Mouse (Mus musculus) ES-E14 (cell line): ENCODE measurements at regions not wholly inside any gene's neighbourhood (a gene's known extent, or its start where the extent isn't known, plus 50 kb on each side); places are given as distances from the start of the nearest gene placed in this dataset.
A peak's percentile ranks its signal among the peaks of the same experiment; 100 is the strongest.

ENCODE experiments used
- DNase-seq: peaks from one replicate; pipeline ENCODE4 v3.0.0-alpha.2; 2013; ENCODE audit warnings: low read depth, low spot score
- H3K27ac ChIP-seq: 2 replicates; pipeline ENCODE4 v1.5.1; 2012; ENCODE audit warnings: low read depth, mild to moderate bottlenecking, low read length, moderate library complexity, mixed read lengths; ENCODE audit not compliant: poor library complexity, insufficient read depth, severe bottlenecking
- H3K36me3 ChIP-seq: 2 replicates; pipeline ENCODE4 v1.6.1; 2012; ENCODE audit warnings: mild to moderate bottlenecking, low read length, moderate library complexity, mixed read lengths; ENCODE audit not compliant: control insufficient read depth, poor library complexity, insufficient read depth, severe bottlenecking
- H3K4me1 ChIP-seq, 2 experiments: fragments of 150-350 bp in 1 of 2; sonication (generic) in 1 of 2; 2 replicates each; pipeline ENCODE4 v1.6.1; 2012; ENCODE audit warnings: low read length in 2 of 2, mild to moderate bottlenecking in 1 of 2, mixed read lengths in 1 of 2; ENCODE audit not compliant: control insufficient read depth in 2 of 2, insufficient read depth in 2 of 2, poor library complexity in 1 of 2
- H3K4me3 ChIP-seq, 2 experiments: fragments of 150-350 bp in 1 of 2; sonication (generic) in 1 of 2; 2 replicates each; pipeline ENCODE4 v1.5.1; 2012; ENCODE audit warnings: low read length in 2 of 2, low read depth in 1 of 2, mild to moderate bottlenecking in 1 of 2, mixed read lengths in 1 of 2; ENCODE audit not compliant: insufficient read depth in 1 of 2, poor library complexity in 1 of 2, severe bottlenecking in 1 of 2
- H3K9ac ChIP-seq: 2 replicates; pipeline ENCODE4 v1.6.1; 2012; ENCODE audit warnings: low read depth, mild to moderate bottlenecking, low read length, mixed read lengths; ENCODE audit not compliant: poor library complexity, insufficient read depth, severe bottlenecking
- H3K9me3 ChIP-seq: fragments of 150-350 bp; sonication (generic); 2 replicates; pipeline ENCODE4 v1.6.1; 2012; ENCODE audit warnings: low read depth, mild to moderate bottlenecking, low read length; ENCODE audit not compliant: control insufficient read depth, insufficient read depth
- CHD2 ChIP-seq: IDR thresholded peaks from 2 replicates; pipeline ENCODE4 v1.6.1; 2014; ENCODE audit warnings: mild to moderate bottlenecking, low read depth, low read length, inconsistent platforms
- HCFC1 ChIP-seq: IDR thresholded peaks from 2 replicates; pipeline ENCODE4 v1.6.1; 2012; ENCODE audit warnings: low read length, inconsistent platforms, borderline replicate concordance; ENCODE audit not compliant: insufficient read depth
- MAFK ChIP-seq: IDR thresholded peaks from 2 replicates; pipeline ENCODE4 v1.6.1; 2014; ENCODE audit warnings: mild to moderate bottlenecking, low read depth, low read length, inconsistent platforms; ENCODE audit not compliant: insufficient read depth
- ZC3H11A ChIP-seq: IDR thresholded peaks from 2 replicates; pipeline ENCODE4 v1.6.1; 2012; ENCODE audit warnings: low read depth, mild to moderate bottlenecking, inconsistent platforms, low read length, borderline replicate concordance
- ZNF384 ChIP-seq: IDR thresholded peaks from 2 replicates; pipeline ENCODE4 v1.6.1; 2012; ENCODE audit warnings: low read depth, low read length, inconsistent platforms
- in situ Hi-C, 2 experiments: fragments of 600-800 bp; cut with MboI; formaldehyde crosslinking; loops; one replicate each; pipeline ENCODE4 v1.15.1; 2025; ENCODE audit warnings: low sequenced_read_pairs in 2 of 2, inconsistent platforms in 1 of 2; ENCODE audit not compliant: unreplicated experiment in 2 of 2

DNA sequence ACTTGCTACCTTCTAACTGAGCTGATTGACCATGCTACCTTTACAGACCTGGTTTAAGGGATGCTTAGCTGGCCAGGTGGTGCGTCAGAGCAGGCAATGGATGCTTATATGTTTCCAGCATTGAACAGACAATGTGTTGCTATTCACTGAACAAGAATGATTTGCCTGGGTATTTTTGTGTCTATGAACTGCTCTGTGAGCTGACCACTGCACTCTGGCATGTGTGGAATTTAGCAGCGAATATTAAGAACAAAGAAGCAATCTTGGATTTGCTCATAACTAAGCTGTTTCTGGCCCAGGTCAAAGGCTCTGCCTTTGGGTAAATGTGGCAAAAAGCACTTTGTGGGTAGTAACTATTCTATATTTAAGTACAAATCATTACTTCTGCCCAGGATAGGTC is 58.3 kb upstream of the Ccdc39 start:
- no peak for TF ChIP-seq ZC3H11A
- no peak for TF ChIP-seq MAFK
- no peak for TF ChIP-seq HCFC1
- Histone ChIP-seq H3K9me3 (no peaks in the 10 kb centered on the region), H3K27ac (no peak overlapping the region), H3K36me3 (no peaks in the 10 kb centered on the region), H3K9ac (no peak overlapping the region), H3K4me3 (no peak overlapping the region), H3K4me1 (0 out of 4 replicates have a peak, but pooled peaks cover 0 to 3% of the 10 kb centered on the region in 2 experiments)
- DNase-seq, result no peak
- in situ Hi-C loops, result no loop called here

GRCm38 (mm10) chr3:33903326-33903725 is 59.2 kb upstream of the Ccdc39 start:
- in situ Hi-C loops, result no loop called here
- Histone ChIP-seq H3K36me3 (no peaks in the 10 kb centered on the region), H3K4me3 (no peak overlapping the region), H3K4me1 (0 out of 4 replicates have a peak, but pooled peaks cover 0 to 3% of the 10 kb centered on the region in 2 experiments), H3K9ac (no peak overlapping the region), H3K9me3 (no peaks in the 10 kb centered on the region), H3K27ac (no peak overlapping the region)
- no peak for DNase-seq
- no peak for TF ChIP-seq CHD2
- TF ChIP-seq ZNF384, result 0 out of 2 replicates have a peak, but pooled peaks have one; percentile 21

DNA sequence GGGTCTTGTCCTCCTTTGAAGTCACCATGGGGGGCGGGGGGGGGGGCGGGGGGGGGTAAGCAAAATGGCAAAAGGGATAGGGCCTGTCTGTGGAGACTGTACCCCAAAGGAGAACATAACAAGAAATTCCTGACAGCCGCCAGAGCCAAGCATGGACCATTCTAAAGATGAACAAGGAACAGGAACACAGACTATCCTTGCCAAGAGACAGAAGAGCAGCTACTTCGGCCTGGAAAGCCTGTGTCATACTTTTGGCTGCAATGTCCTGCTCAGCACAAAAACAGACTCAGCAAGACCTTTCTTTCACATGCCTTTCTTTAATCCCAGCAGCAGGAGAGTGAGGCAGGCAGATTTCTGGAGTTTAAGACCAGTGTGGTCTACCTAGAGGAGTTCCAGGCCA is 59.7 kb upstream of the Ccdc39 start:
- Histone ChIP-seq H3K4me1 (0 out of 4 replicates have a peak, but pooled peaks cover 0 to 3% of the 10 kb centered on the region in 2 experiments), H3K36me3 (no peaks in the 10 kb centered on the region), H3K27ac (no peak overlapping the region), H3K9ac (no peak overlapping the region), H3K9me3 (no peaks in the 10 kb centered on the region), H3K4me3 (no peak overlapping the region)
- no peak for DNase-seq
- in situ Hi-C loops, result no loop called here
- TF ChIP-seq ZC3H11A, result no peak
- TF ChIP-seq ZNF384, result no peak
- no peak for TF ChIP-seq HCFC1
- TF ChIP-seq CHD2, result no peak
- no peak for TF ChIP-seq MAFK

DNA sequence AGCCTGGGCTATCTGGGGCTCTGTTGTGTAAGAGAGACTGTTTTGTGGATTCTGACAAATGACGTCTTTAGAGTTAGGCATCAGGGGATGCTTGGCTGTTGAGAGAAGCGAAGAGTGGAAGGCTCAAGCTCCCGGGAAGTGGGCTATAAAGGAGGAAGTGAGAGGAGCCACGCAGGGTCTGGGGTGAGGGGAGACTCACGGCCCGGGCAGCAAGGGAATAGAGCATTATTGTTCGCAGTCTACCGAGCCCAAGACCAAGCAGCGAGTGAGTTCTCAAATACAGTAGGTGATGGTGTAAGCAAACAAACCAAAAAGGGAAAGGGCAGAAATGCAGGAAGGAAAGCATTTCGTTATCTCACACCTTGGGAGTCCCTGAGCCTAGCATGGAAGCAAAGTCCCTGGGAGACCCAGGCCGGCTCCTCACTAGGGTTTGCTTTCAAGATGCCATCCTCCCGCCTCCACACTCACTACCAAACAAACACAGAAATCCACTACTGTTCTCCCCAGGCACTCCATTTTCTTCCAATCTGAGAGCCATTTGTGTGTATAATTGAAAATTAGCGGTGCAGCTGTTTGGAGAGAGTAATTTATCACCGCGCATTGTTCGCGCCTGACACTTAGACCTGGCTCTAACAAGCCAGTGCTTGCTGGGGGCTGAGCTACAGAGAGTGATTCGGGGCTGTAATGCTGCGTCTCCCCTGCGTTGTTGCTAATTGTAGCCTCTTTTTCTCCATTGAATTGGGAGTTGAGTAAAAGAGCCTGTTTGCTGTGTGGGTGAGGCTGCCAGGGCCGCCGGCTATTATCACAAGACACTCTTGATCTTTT is 61.0 kb upstream of the Ccdc39 start:
- Histone ChIP-seq H3K9ac (no peak overlapping the region), H3K36me3 (no peaks in the 10 kb centered on the region), H3K4me1 (0 out of 4 replicates have a peak, but pooled peaks cover 0 to 3% of the 10 kb centered on the region in 2 experiments), H3K9me3 (no peaks in the 10 kb centered on the region), H3K27ac (no peak overlapping the region), H3K4me3 (0 out of 4 replicates have a peak overlapping the region, but pooled peaks of 1 of the 2 experiments have one; percentile 35)
- no peak for TF ChIP-seq CHD2
- no peak for TF ChIP-seq ZNF384
- TF ChIP-seq ZC3H11A, result no peak
- TF ChIP-seq HCFC1, result no peak
- TF ChIP-seq MAFK, result no peak
- in situ Hi-C loops, result no loop called here
- no peak for DNase-seq

DNA sequence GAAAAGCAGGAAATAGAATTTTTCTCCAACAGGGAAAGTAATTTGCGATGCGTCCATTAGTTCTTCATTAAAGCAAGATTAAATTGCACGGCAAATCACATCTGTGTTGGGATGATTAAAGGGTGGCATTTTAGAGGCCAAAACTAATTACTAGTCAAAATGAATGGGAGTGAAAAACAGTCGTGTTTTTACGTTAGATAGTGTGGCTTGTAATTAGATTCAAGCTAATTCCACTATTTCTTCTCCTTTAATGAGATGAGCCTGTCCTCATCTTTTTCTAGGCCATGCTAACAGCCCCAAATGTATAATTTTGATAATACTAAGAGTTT is 61.5 kb upstream of the Ccdc39 start:
- TF ChIP-seq CHD2 (no peak), MAFK (no peak), ZC3H11A (no peak)
- no peak overlapping the region for H3K9ac ChIP-seq
- no peaks in the 10 kb centered on the region for H3K9me3 ChIP-seq
- DNase-seq, result no peak
- in situ Hi-C loops, result no loop called here
- no peak overlapping the region for H3K4me3 ChIP-seq
- H3K27ac ChIP-seq, result no peak overlapping the region
- H3K4me1 ChIP-seq, result 0 out of 4 replicates have a peak, but pooled peaks cover 0 to 3% of the 10 kb centered on the region in 2 experiments
- H3K36me3 ChIP-seq, result no peaks in the 10 kb centered on the region
